ENCODE assay signal across 8 mouse cellular contexts in genomic region chr6:86404996-86405395, GRCm38 (mm10). TPM values are rescaled to one million over a fixed set of nuclear protein-coding genes. Genes with fewer than 3 reads are reported as not detected.
A peak's percentile ranks its signal among the peaks of the same experiment; 100 is the strongest.
DNase-seq lines count a peak whose midpoint lies in the region; ATAC-seq and TF ChIP-seq lines count a peak whose summit lies in the region.

No protein-coding gene starts in this region.

- no peak for TF ChIP-seq RAD21 in CH12.LX (IDR thresholded peaks at IDR 0.05; ENCODE audit: low read depth, low read length)

- H3K36me3 ChIP-seq in heart, adult 2 months (ENCODE audit: control insufficient read depth, insufficient read depth, low read length): peaks cover 16% of the 10 kb centered on the region
- H3K36me3 ChIP-seq in CH12.LX (replicated peaks in 1 of 2; ENCODE audit: control insufficient read depth in 1 of 2, insufficient read depth in 1 of 2, low read length in 1 of 2): peaks cover 0 to 18% of the 10 kb centered on the region in 2 experiments
- H3K36me3 ChIP-seq in forebrain, embryonic 11.5 days (ENCODE audit: control insufficient read depth, insufficient read depth, low read length): no peaks in the 10 kb centered on the region
- H3K36me3 ChIP-seq in liver, embryonic 11.5 days (ENCODE audit: control insufficient read depth, insufficient read depth, low read length): peaks cover 2% of the 10 kb centered on the region; the same call in 1 of the 2 replicates
- no peaks in the 10 kb centered on the region for H3K36me3 ChIP-seq in stomach, embryonic 15.5 days

- dilution Hi-C loops in CH12.LX (cut with MboI; ENCODE audit: extremely low pct_ligation_motif_present, extremely low pct_unique_long_range_greater_than_20kb, low sequenced_read_pairs): no loop called here

- no peaks in the 10 kb centered on the region for H3K79me2 ChIP-seq in heart, adult 2 months (replicated peaks; ENCODE audit: control insufficient read depth, insufficient read depth, low read length)
- H3K79me2 ChIP-seq in CH12.LX (replicated peaks; ENCODE audit: control insufficient read depth, extremely low read depth, insufficient read depth, poor library complexity, severe bottlenecking): peaks cover 34% of the 10 kb centered on the region

- intact Hi-C loops in heart, adult 2 months (cut with DNase I): loop anchor here (2.0 to 5.0 kb wide), 3 partner anchors 34 to 278 kb away; partner anchors contain the start of gene C87436

- peak overlapping the region; percentile 79 for H3K4me3 ChIP-seq in heart, adult 2 months
- H3K4me3 ChIP-seq in CH12.LX (replicated peaks in 1 of 3; ENCODE audit: low read depth in 2 of 3, low read length in 2 of 3, poor library complexity in 1 of 3): peak overlapping the region; percentile 64 to 96 (median 93)
- peak overlapping the region; percentile 82 for H3K4me3 ChIP-seq in forebrain, embryonic 11.5 days (ENCODE audit: low read depth, low read length)
- peak overlapping the region; percentile 94 for H3K4me3 ChIP-seq in liver, embryonic 11.5 days (ENCODE audit: low read depth, low read length)
- peak overlapping the region; percentile 74 for H3K4me3 ChIP-seq in stomach, embryonic 15.5 days (replicated peaks)

- H3K4me1 ChIP-seq in heart, adult 2 months (ENCODE audit: control insufficient read depth, insufficient read depth, low read length): peaks cover 4% of the 10 kb centered on the region
- H3K4me1 ChIP-seq in CH12.LX (ENCODE audit: control insufficient read depth in 1 of 2, insufficient read depth in 2 of 2): peaks cover 0 to 25% of the 10 kb centered on the region in 2 experiments; a peak in 2 of 4 replicates
- H3K4me1 ChIP-seq in forebrain, embryonic 11.5 days (replicated peaks; ENCODE audit: control insufficient read depth, insufficient read depth, low read length): no peaks in the 10 kb centered on the region; the same call in 1 of the 2 replicates
- peaks cover 6% of the 10 kb centered on the region; the same call in 1 of the 2 replicates for H3K4me1 ChIP-seq in liver, embryonic 11.5 days (replicated peaks; ENCODE audit: control insufficient read depth, insufficient read depth, low read length)
- no peaks in the 10 kb centered on the region for H3K4me1 ChIP-seq in stomach, embryonic 15.5 days

- no peak for ATAC-seq in forebrain, embryonic 11.5 days (replicated peaks; ENCODE audit: low FRiP score)
- no peak for ATAC-seq in liver, embryonic 11.5 days (replicated peaks; ENCODE audit: low FRiP score)
- ATAC-seq in stomach, embryonic 15.5 days (ENCODE audit: insufficient read depth, low FRiP score, low read depth): no peak

- TF ChIP-seq POLR2A in heart, adult 2 months (IDR thresholded peaks at IDR 0.05; ENCODE audit: insufficient read depth, low read depth, low read length): no peak
- TF ChIP-seq POLR2A in CH12.LX (IDR thresholded peaks at IDR 0.05; ENCODE audit: low read depth, low read length): no peak

- no peaks in the 10 kb centered on the region for H3K27me3 ChIP-seq in heart, adult 2 months (ENCODE audit: control insufficient read depth, insufficient read depth, low read length)
- H3K27me3 ChIP-seq in CH12.LX (replicated peaks): peaks cover 1% of the 10 kb centered on the region
- no peaks in the 10 kb centered on the region for H3K27me3 ChIP-seq in forebrain, embryonic 11.5 days (ENCODE audit: control insufficient read depth, insufficient read depth, low read length)
- no peaks in the 10 kb centered on the region for H3K27me3 ChIP-seq in liver, embryonic 11.5 days (replicated peaks; ENCODE audit: control insufficient read depth, insufficient read depth, low read length)
- H3K27me3 ChIP-seq in stomach, embryonic 15.5 days (replicated peaks): no peaks in the 10 kb centered on the region

- no peak for DNase-seq in heart, adult 2 months
- DNase-seq in heart, adult 18-20 months: no peak
- DNase-seq in CH12.LX (ENCODE audit: extremely low read depth): no peak
- DNase-seq in forebrain, embryonic 11.5 days (ENCODE audit: low spot score): no peak
- DNase-seq in liver, embryonic 11.5 days (ENCODE audit: low spot score): no peak
- no peak for DNase-seq in gastrocnemius, postnatal 10 days
- no peak for DNase-seq in kidney, adult 9 months

- H3K9ac ChIP-seq in heart, adult 2 months (ENCODE audit: low read depth, low read length): peak overlapping the region; percentile 63; the same call in 1 of the 2 replicates
- H3K9ac ChIP-seq in CH12.LX (ENCODE audit: insufficient read depth, low read depth): peak overlapping the region; percentile 84
- peak overlapping the region; percentile 100 for H3K9ac ChIP-seq in forebrain, embryonic 11.5 days (ENCODE audit: low read length)
- peak overlapping the region; percentile 98 for H3K9ac ChIP-seq in liver, embryonic 11.5 days (ENCODE audit: low read depth, low read length)
- peak overlapping the region; percentile 93 for H3K9ac ChIP-seq in stomach, embryonic 15.5 days

- H3K4me2 ChIP-seq in CH12.LX (ENCODE audit: insufficient read depth, low read depth, poor library complexity, severe bottlenecking): peak overlapping the region; percentile 93
- H3K4me2 ChIP-seq in forebrain, embryonic 11.5 days (ENCODE audit: low read depth, low read length, severe bottlenecking): peak overlapping the region; percentile 75
- peak overlapping the region; percentile 72 for H3K4me2 ChIP-seq in liver, embryonic 11.5 days
- H3K4me2 ChIP-seq in stomach, embryonic 15.5 days: peak overlapping the region; percentile 62

- H3K9me3 ChIP-seq in CH12.LX (replicated peaks; ENCODE audit: low read length): no peaks in the 10 kb centered on the region
- H3K9me3 ChIP-seq in forebrain, embryonic 11.5 days (ENCODE audit: control insufficient read depth, low read length): no peaks in the 10 kb centered on the region
- no peaks in the 10 kb centered on the region for H3K9me3 ChIP-seq in liver, embryonic 11.5 days (ENCODE audit: control insufficient read depth, low read length)
- no peaks in the 10 kb centered on the region for H3K9me3 ChIP-seq in stomach, embryonic 15.5 days

- in situ Hi-C loops in CH12.LX (cut with MboI; ENCODE audit: low pct_ligation_motif_present, low pct_unique_long_range_greater_than_20kb, low sequenced_read_pairs): loop anchor here (5.0 kb wide), 1 partner anchor 38 kb away; the partner anchor contains the start of gene Fam136a

- peak overlapping the region; percentile 95 for H3K27ac ChIP-seq in heart, adult 2 months
- no peak overlapping the region for H3K27ac ChIP-seq in CH12.LX (ENCODE audit: insufficient read depth, low read depth)
- peak overlapping the region; percentile 100 for H3K27ac ChIP-seq in forebrain, embryonic 11.5 days (ENCODE audit: low read depth, low read length)
- H3K27ac ChIP-seq in liver, embryonic 11.5 days (ENCODE audit: low read depth, low read length): peak overlapping the region; percentile 98
- H3K27ac ChIP-seq in stomach, embryonic 15.5 days: peak overlapping the region; percentile 100

- under 1% methylated on average over 11 of the region's 11 CpGs for WGBS in heart, adult 2 months
- under 1% methylated on average over 11 of the region's 11 CpGs for WGBS in forebrain, embryonic 11.5 days
- under 1% methylated on average over 11 of the region's 11 CpGs for WGBS in liver, embryonic 11.5 days
- under 1% methylated on average over 11 of the region's 11 CpGs for WGBS in stomach, embryonic 15.5 days

- no peak for TF ChIP-seq EP300 in heart, adult 2 months (IDR thresholded peaks at IDR 0.05; ENCODE audit: insufficient read depth, low read depth, low read length)
- 0 out of 2 replicates have a peak, but pooled peaks have one; percentile 15 for TF ChIP-seq EP300 in CH12.LX (IDR thresholded peaks at IDR 0.05; ENCODE audit: low read length)

- TF ChIP-seq CTCF in heart, adult 2 months (IDR thresholded peaks at IDR 0.05): no peak
- TF ChIP-seq CTCF in CH12.LX (conservative IDR thresholded peaks at IDR 0.05 in 1 of 2, IDR thresholded peaks at IDR 0.05 in 1 of 2; ENCODE audit: low read depth in 2 of 2, low read length in 2 of 2): no peak

RNA-seq across cellular contexts. Expression of gene Tia1, which starts 1.0 kb away (rescaled TPM):
- total RNA-seq in heart, adult 2 months (2021): 10 to 100 TPM; 22.4 to 23.7 TPM
- polyA plus RNA-seq in heart, adult 2 months (2012; rRNA removed): 13.1 and 27.9 TPM in 2 replicates
- total RNA-seq in heart, adult 18-20 months (2021): 10 to 100 TPM; 17.2 to 19.3 TPM
- total RNA-seq in CH12.LX (2012; rRNA removed) (31.8 and 36.8 TPM in 2 replicates), CH12.LX (2014; rRNA removed) (41.4 and 49.1 TPM in 2 replicates)
- 34.0 and 36.1 TPM in 2 replicates for polyA plus RNA-seq in CH12.LX (2012; ENCODE audit: insufficient read length, low read depth)
- polyA plus RNA-seq in forebrain, embryonic 11.5 days (2014; fragmentation: Nextera tagmentation; extraction: Ambion mirVana): 271 and 307 TPM in 2 replicates
- 93.5 and 95.5 TPM in 2 replicates for polyA plus RNA-seq in liver, embryonic 11.5 days (2014; fragmentation: Nextera tagmentation; extraction: Ambion mirVana)
- 158 and 167 TPM in 2 replicates for polyA plus RNA-seq in stomach, embryonic 15.5 days (2015; fragmentation: Nextera tagmentation; extraction: Ambion mirVana)
- 10 to 100 TPM; 34.0 to 50.1 TPM for total RNA-seq in gastrocnemius, postnatal 10 days (2021)

RNA-seq across cellular contexts. Expression of gene Pcyox1, which starts 8.0 kb away (rescaled TPM):
- total RNA-seq in heart, adult 2 months (2021): 10 to 100 TPM; 69.6 to 82.5 TPM
- 30.3 and 55.6 TPM in 2 replicates for polyA plus RNA-seq in heart, adult 2 months (2012; rRNA removed)
- total RNA-seq in heart, adult 18-20 months (2021): 10 to 100 TPM; 81.9 to 86.8 TPM
- total RNA-seq in CH12.LX (2012; rRNA removed) (12.8 and 14.1 TPM in 2 replicates), CH12.LX (2014; rRNA removed) (10.7 and 12.9 TPM in 2 replicates)
- 8.7 TPM in 2 replicates for polyA plus RNA-seq in CH12.LX (2012; ENCODE audit: insufficient read length, low read depth)
- 94.8 and 95.3 TPM in 2 replicates for polyA plus RNA-seq in forebrain, embryonic 11.5 days (2014; fragmentation: Nextera tagmentation; extraction: Ambion mirVana)
- 57.7 and 66.8 TPM in 2 replicates for polyA plus RNA-seq in liver, embryonic 11.5 days (2014; fragmentation: Nextera tagmentation; extraction: Ambion mirVana)
- 93.0 and 97.9 TPM in 2 replicates for polyA plus RNA-seq in stomach, embryonic 15.5 days (2015; fragmentation: Nextera tagmentation; extraction: Ambion mirVana)
- total RNA-seq in gastrocnemius, postnatal 10 days (2021): 10 to 100 TPM; 67.0 to 71.2 TPM

RNA-seq across cellular contexts. Expression of gene Gm44790, which starts 21.5 kb away (rescaled TPM):
- total RNA-seq in heart, adult 2 months (2021): not detected
- not detected in 2 replicates for polyA plus RNA-seq in heart, adult 2 months (2012; rRNA removed)
- not detected for total RNA-seq in heart, adult 18-20 months (2021)
- total RNA-seq in CH12.LX (2012; rRNA removed) (not detected in 2 replicates), CH12.LX (2014; rRNA removed) (not detected in 2 replicates)
- not detected in 2 replicates for polyA plus RNA-seq in CH12.LX (2012; ENCODE audit: insufficient read length, low read depth)
- polyA plus RNA-seq in forebrain, embryonic 11.5 days (2014; fragmentation: Nextera tagmentation; extraction: Ambion mirVana): 0.37 TPM in 1 of 2 replicates, not detected in the other
- polyA plus RNA-seq in liver, embryonic 11.5 days (2014; fragmentation: Nextera tagmentation; extraction: Ambion mirVana): 0.47 TPM in 1 of 2 replicates, not detected in the other
- polyA plus RNA-seq in stomach, embryonic 15.5 days (2015; fragmentation: Nextera tagmentation; extraction: Ambion mirVana): not detected in 2 replicates
- total RNA-seq in gastrocnemius, postnatal 10 days (2021): not detected

RNA-seq across cellular contexts. Expression of gene C87436, which starts 33.2 kb away (rescaled TPM):
- 10 to 100 TPM in 1 of 2 experiments, 1 to 10 TPM in 1; 8.9 to 11.0 TPM for total RNA-seq in heart, adult 2 months (2021)
- 8.6 and 10.7 TPM in 2 replicates for polyA plus RNA-seq in heart, adult 2 months (2012; rRNA removed)
- 10 to 100 TPM in 1 of 2 experiments, 1 to 10 TPM in 1; 8.4 to 10.4 TPM for total RNA-seq in heart, adult 18-20 months (2021)
- total RNA-seq in CH12.LX (2012; rRNA removed) (5.2 and 7.1 TPM in 2 replicates), CH12.LX (2014; rRNA removed) (8.1 and 8.6 TPM in 2 replicates)
- polyA plus RNA-seq in CH12.LX (2012; ENCODE audit: insufficient read length, low read depth): 8.5 and 8.7 TPM in 2 replicates
- 28.1 and 28.6 TPM in 2 replicates for polyA plus RNA-seq in forebrain, embryonic 11.5 days (2014; fragmentation: Nextera tagmentation; extraction: Ambion mirVana)
- 24.8 and 25.9 TPM in 2 replicates for polyA plus RNA-seq in liver, embryonic 11.5 days (2014; fragmentation: Nextera tagmentation; extraction: Ambion mirVana)
- 20.9 and 24.9 TPM in 2 replicates for polyA plus RNA-seq in stomach, embryonic 15.5 days (2015; fragmentation: Nextera tagmentation; extraction: Ambion mirVana)
- total RNA-seq in gastrocnemius, postnatal 10 days (2021): 1 to 10 TPM; 8.7 to 9.8 TPM

RNA-seq across cellular contexts. Expression of gene Snrpg, which starts 33.9 kb away (rescaled TPM):
- 10 to 100 TPM; 41.9 to 42.0 TPM for total RNA-seq in heart, adult 2 months (2021)
- polyA plus RNA-seq in heart, adult 2 months (2012; rRNA removed): 22.7 and 32.3 TPM in 2 replicates
- total RNA-seq in heart, adult 18-20 months (2021): 10 to 100 TPM; 41.2 to 48.5 TPM
- total RNA-seq in CH12.LX (2012; rRNA removed): 462 and 546 TPM in 2 replicates
- total RNA-seq in CH12.LX (2014; rRNA removed): 137 and 146 TPM in 2 replicates
- polyA plus RNA-seq in CH12.LX (2012; ENCODE audit: insufficient read length, low read depth): 408 and 446 TPM in 2 replicates
- polyA plus RNA-seq in forebrain, embryonic 11.5 days (2014; fragmentation: Nextera tagmentation; extraction: Ambion mirVana): 775 and 792 TPM in 2 replicates
- 741 and 785 TPM in 2 replicates for polyA plus RNA-seq in liver, embryonic 11.5 days (2014; fragmentation: Nextera tagmentation; extraction: Ambion mirVana)
- 521 and 550 TPM in 2 replicates for polyA plus RNA-seq in stomach, embryonic 15.5 days (2015; fragmentation: Nextera tagmentation; extraction: Ambion mirVana)
- total RNA-seq in gastrocnemius, postnatal 10 days (2021): 10 to 100 TPM; 60.0 to 71.1 TPM
